Mouse (Mus musculus) forebrain, embryonic 16.5 days (tissue): ENCODE measurements around the gene Faah. TPM values are rescaled to one million over a fixed set of nuclear protein-coding genes. Genes with fewer than 3 reads are reported as not detected.

Experiments used
- ATAC-seq: fragments of 200-750 bp; cut with Nextera tagmentation; 2 replicates; pipeline ENCODE4 v1.8.0; 2017; ENCODE audit warnings: mild to moderate bottlenecking, moderate library complexity
- H3K27ac ChIP-seq: fragments of 300-500 bp; sonication (generic); 2 replicates; pipeline ENCODE4 v1.5.1; 2014; ENCODE audit warnings: low read length, control low read depth
- H3K27me3 ChIP-seq: fragments of 300-500 bp; sonication (generic); replicated peaks from 2 replicates; pipeline ENCODE4 v1.6.1; 2014; ENCODE audit warnings: low read length; ENCODE audit not compliant: control insufficient read depth, insufficient read depth
- H3K36me3 ChIP-seq: fragments of 300-500 bp; sonication (generic); 2 replicates; pipeline ENCODE4 v1.6.1; 2014; ENCODE audit not compliant: control insufficient read depth, insufficient read depth
- H3K4me1 ChIP-seq: fragments of 300-500 bp; sonication (generic); replicated peaks from 2 replicates; pipeline ENCODE4 v1.6.1; 2014; ENCODE audit warnings: low read length; ENCODE audit not compliant: control insufficient read depth, insufficient read depth
- H3K4me2 ChIP-seq: fragments of 300-500 bp; sonication (generic); 2 replicates; pipeline ENCODE4 v1.6.1; 2014; ENCODE audit warnings: mild to moderate bottlenecking, low read length, control low read depth
- H3K4me3 ChIP-seq: fragments of 300-500 bp; sonication (generic); replicated peaks from 2 replicates; pipeline ENCODE4 v1.5.1; 2014; ENCODE audit warnings: mild to moderate bottlenecking, low read length, control low read depth
- H3K9ac ChIP-seq: fragments of 300-500 bp; sonication (generic); replicated peaks from 2 replicates; pipeline ENCODE4 v1.6.1; 2014; ENCODE audit warnings: low read depth, low read length, control low read depth
- H3K9me3 ChIP-seq: fragments of 300-500 bp; sonication (generic); 2 replicates; pipeline ENCODE4 v1.6.1; 2016; ENCODE audit warnings: low read length; ENCODE audit not compliant: control insufficient read depth
- WGBS: fragments of 180-500 bp; shearing (Covaris S2); extraction: QIAGEN DNeasy Blood & Tissue Kit; methylation state at CpG from one replicate; pipeline ENCODE4 v1.1.7; 2014; 5-methylcytosine and 5-hydroxymethylcytosine counted together
- polyA plus RNA-seq: library from polyadenylated mRNA; unstranded; fragments of >200 nt; fragmentation: Nextera tagmentation; extraction: Ambion mirVana; gene quantifications from 2 replicates; pipeline ENCODE4 v1.2.1, GENCODE M21; 2015

Faah gene
- polyA plus RNA-seq, 1 experiment from 2014 or later = 17.1 TPM

GRCm38 (mm10) chr4:115987858-115988530, 29.7 kb downstream of the Faah start:
- Histone ChIP-seq H3K36me3 (no peaks in the 10 kb centered on the region), H3K4me3 (no peak overlapping the region), H3K4me1 (0 out of 2 replicates have a peak, but pooled peaks cover 2% of the 10 kb centered on the region), H3K9ac (no peak overlapping the region), H3K4me2 (no peak overlapping the region), H3K27me3 (peaks cover 10% of the 10 kb centered on the region), H3K9me3 (0 out of 2 replicates have a peak, but pooled peaks cover 3% of the 10 kb centered on the region), H3K27ac (no peak overlapping the region)
- 79% methylated on average over 5 of the region's 5 CpGs for WGBS
- ATAC-seq = no peak

GRCm38 (mm10) chr4:115987436-115987835, 30.3 kb downstream of the Faah start:
- 89% methylated on average over 1 of the region's 1 CpGs for WGBS
- H3K4me3 ChIP-seq = no peak overlapping the region
- no peak overlapping the region for H3K9ac ChIP-seq
- H3K4me2 ChIP-seq = no peak overlapping the region
- ATAC-seq = no peak
- H3K27ac ChIP-seq = no peak overlapping the region
- no peaks in the 10 kb centered on the region for H3K36me3 ChIP-seq
- 0 out of 2 replicates have a peak, but pooled peaks cover 3% of the 10 kb centered on the region for H3K9me3 ChIP-seq
- peaks cover 10% of the 10 kb centered on the region for H3K27me3 ChIP-seq
- H3K4me1 ChIP-seq = 0 out of 2 replicates have a peak, but pooled peaks cover 2% of the 10 kb centered on the region

GRCm38 (mm10) chr4:115984967-115985366, 32.8 kb downstream of the Faah start:
- 0 out of 2 replicates have a peak, but pooled peaks cover 2% of the 10 kb centered on the region for H3K4me1 ChIP-seq
- no peaks in the 10 kb centered on the region for H3K9me3 ChIP-seq
- H3K4me3 ChIP-seq = no peak overlapping the region
- H3K4me2 ChIP-seq = no peak overlapping the region
- no peak overlapping the region for H3K27ac ChIP-seq
- ATAC-seq = no peak
- H3K9ac ChIP-seq = no peak overlapping the region
- H3K36me3 ChIP-seq = no peaks in the 10 kb centered on the region
- H3K27me3 ChIP-seq = peaks cover 28% of the 10 kb centered on the region
- WGBS = 44% methylated on average over 8 of the region's 8 CpGs

- H3K4me1 ChIP-seq = peaks cover 9% of the 10 kb centered on the region
- no peaks in the 10 kb centered on the region for H3K9me3 ChIP-seq
- no peak overlapping the region for H3K27ac ChIP-seq
- H3K27me3 ChIP-seq = peaks cover 35% of the 10 kb centered on the region
- no peaks in the 10 kb centered on the region for H3K36me3 ChIP-seq
- H3K9ac ChIP-seq = no peak overlapping the region
- ATAC-seq = no peak
- no peak overlapping the region for H3K4me3 ChIP-seq
- WGBS = 2% methylated on average over 13 of the region's 13 CpGs
- H3K4me2 ChIP-seq = no peak overlapping the region
Measured at GRCm38 (mm10) chr4:115984111-115984510, 33.6 kb downstream of the Faah start.

GRCm38 (mm10) chr4:115980676-115981075, 37.0 kb downstream of the Faah start:
- WGBS = 0% methylated on average over 8 of the region's 8 CpGs
- Histone ChIP-seq H3K9ac (no peak overlapping the region), H3K27me3 (peaks cover 63% of the 10 kb centered on the region), H3K4me3 (no peak overlapping the region), H3K27ac (no peak overlapping the region), H3K36me3 (no peaks in the 10 kb centered on the region), H3K4me1 (peaks cover 11% of the 10 kb centered on the region), H3K9me3 (no peaks in the 10 kb centered on the region), H3K4me2 (no peak overlapping the region)
- ATAC-seq = peak; percentile 47; the same call in 1 of the 2 replicates

- WGBS = under 1% methylated on average over 38 of the region's 39 CpGs
- Histone ChIP-seq H3K9me3 (no peaks in the 10 kb centered on the region), H3K9ac (peak overlapping the region; percentile 45), H3K27ac (no peak overlapping the region), H3K27me3 (peaks cover 69% of the 10 kb centered on the region), H3K4me1 (peaks cover 11% of the 10 kb centered on the region), H3K4me3 (peak overlapping the region; percentile 35), H3K36me3 (no peaks in the 10 kb centered on the region), H3K4me2 (peak overlapping the region; percentile 78)
- peak; percentile 63 for ATAC-seq
Measured at GRCm38 (mm10) chr4:115979437-115979836, 38.3 kb downstream of the Faah start.

GRCm38 (mm10) chr4:115978911-115979310, 38.8 kb downstream of the Faah start:
- WGBS = 11% methylated on average over 4 of the region's 4 CpGs
- Histone ChIP-seq H3K27me3 (peaks cover 66% of the 10 kb centered on the region), H3K9ac (peak overlapping the region; percentile 45), H3K36me3 (no peaks in the 10 kb centered on the region), H3K9me3 (no peaks in the 10 kb centered on the region), H3K4me2 (peak overlapping the region; percentile 78), H3K4me1 (peaks cover 9% of the 10 kb centered on the region), H3K4me3 (peak overlapping the region; percentile 35; the same call in 1 of the 2 replicates), H3K27ac (no peak overlapping the region)
- no peak for ATAC-seq

GRCm38 (mm10) chr4:115972543-115972942, 45.2 kb downstream of the Faah start:
- no peak for ATAC-seq
- no peak overlapping the region for H3K4me2 ChIP-seq
- H3K4me3 ChIP-seq = no peak overlapping the region
- H3K4me1 ChIP-seq = no peaks in the 10 kb centered on the region
- WGBS = 64% methylated on average over 24 of the region's 24 CpGs
- H3K27me3 ChIP-seq = peaks cover 57% of the 10 kb centered on the region
- H3K27ac ChIP-seq = no peak overlapping the region
- H3K9ac ChIP-seq = no peak overlapping the region
- no peaks in the 10 kb centered on the region for H3K9me3 ChIP-seq
- no peaks in the 10 kb centered on the region for H3K36me3 ChIP-seq

GRCm38 (mm10) chr4:115964446-115964845, 53.3 kb downstream of the Faah start:
- H3K36me3 ChIP-seq = no peaks in the 10 kb centered on the region
- H3K9ac ChIP-seq = no peak overlapping the region
- 13% methylated on average over 5 of the region's 5 CpGs for WGBS
- no peak overlapping the region for H3K4me2 ChIP-seq
- peaks cover 79% of the 10 kb centered on the region for H3K27me3 ChIP-seq
- no peaks in the 10 kb centered on the region for H3K9me3 ChIP-seq
- H3K4me1 ChIP-seq = peaks cover 8% of the 10 kb centered on the region
- H3K27ac ChIP-seq = no peak overlapping the region
- ATAC-seq = no peak
- H3K4me3 ChIP-seq = no peak overlapping the region
